Mouse (Mus musculus) cerebellum, adult 9-10 months (tissue): ENCODE data around the gene Ublcp1.

Experiments
- DNase-seq: peaks from one replicate; pipeline ENCODE4 v3.0.0; 2022

Gene Ublcp1

GRCm38 (mm10) chr11:44414605-44415004 is 55.7 kb downstream of the Ublcp1 start:
- DNase-seq, result no peak

- DNase-seq, result no peak
These were observed 56.9 kb downstream of the Ublcp1 start for GRCm38 (mm10) chr11:44413371-44413770.

- no peak for DNase-seq
These were observed 58.0 kb downstream of the Ublcp1 start for GRCm38 (mm10) chr11:44412276-44412675.

GRCm38 (mm10) chr11:44410413-44410812 is 59.9 kb downstream of the Ublcp1 start:
- no peak for DNase-seq

- no peak for DNase-seq
These were observed 61.7 kb downstream of the Ublcp1 start for GRCm38 (mm10) chr11:44408626-44409025.

GRCm38 (mm10) chr11:44406457-44406856 is 63.8 kb downstream of the Ublcp1 start:
- no peak for DNase-seq

- DNase-seq, result no peak
These were observed 64.3 kb downstream of the Ublcp1 start for GRCm38 (mm10) chr11:44405961-44406360.

- no peak for DNase-seq
These were observed 65.2 kb downstream of the Ublcp1 start for GRCm38 (mm10) chr11:44405113-44405512.
